Mouse (Mus musculus): Measurements from ENCODE around the gene Ezh1. TPM values are rescaled to one million over a fixed set of nuclear protein-coding genes. Genes with fewer than 3 reads are reported as not detected.
"Not testable (repeated sequence)": the region's sequence is repeated elsewhere in the genome, so short reads cannot be mapped to it uniquely, and the experiment has no call there.

The Ezh1 gene
- total RNA-seq, 2 experiments from 2014 or later, result 55.7 to 62.7 TPM

- peak in 1 of 2 experiments; percentile 50 for DNase-seq (ENCODE audit: low spot score in 2 of 2)
These were observed 55.9 kb downstream of the Ezh1 start, which contains the start of gene Cntnap1 for GRCm38 (mm10) chr11:101170354-101170810. Gene Cntnap1, plus strand, starts transcription at chr11:101170523.

GRCm38 (mm10) chr11:101169301-101170107 is 56.8 kb downstream of the Ezh1 start:
- DNase-seq (ENCODE audit: low spot score in 2 of 2), result no peak

DNA sequence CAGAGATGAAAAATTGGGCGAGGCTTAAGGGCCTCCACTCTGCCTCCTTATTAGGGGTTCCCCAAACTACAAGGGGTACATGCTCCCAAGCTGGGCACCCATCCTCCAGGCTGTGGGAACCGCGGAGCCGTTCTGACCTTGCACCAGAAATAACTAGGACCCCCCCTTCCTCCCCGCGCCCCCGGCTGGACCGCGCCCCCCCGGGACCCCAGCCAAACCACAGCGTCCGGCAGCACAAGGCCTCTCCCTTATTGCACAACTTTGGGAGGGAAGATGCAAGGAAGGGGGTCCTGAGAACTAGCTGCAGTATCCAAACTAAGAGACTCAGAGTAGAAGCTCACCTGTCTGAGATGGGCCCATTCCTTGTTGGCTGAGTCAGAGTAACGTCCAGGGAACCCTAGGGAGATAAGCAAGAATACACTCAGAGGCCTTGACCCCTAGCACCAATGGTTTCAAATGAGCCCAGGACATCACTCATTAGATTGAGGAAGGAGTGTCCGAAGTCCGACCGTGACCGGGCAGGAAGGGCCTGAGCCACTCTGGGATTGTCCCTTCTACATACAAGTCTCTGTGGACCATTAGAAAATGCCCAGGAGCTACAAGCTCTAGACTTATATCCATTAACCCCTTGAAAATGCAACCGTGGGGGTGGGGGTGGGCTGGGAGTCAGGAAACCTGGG is 57.8 kb downstream of the Ezh1 start:
- DNase-seq (ENCODE audit: low spot score in 2 of 2), result no peak

DNA sequence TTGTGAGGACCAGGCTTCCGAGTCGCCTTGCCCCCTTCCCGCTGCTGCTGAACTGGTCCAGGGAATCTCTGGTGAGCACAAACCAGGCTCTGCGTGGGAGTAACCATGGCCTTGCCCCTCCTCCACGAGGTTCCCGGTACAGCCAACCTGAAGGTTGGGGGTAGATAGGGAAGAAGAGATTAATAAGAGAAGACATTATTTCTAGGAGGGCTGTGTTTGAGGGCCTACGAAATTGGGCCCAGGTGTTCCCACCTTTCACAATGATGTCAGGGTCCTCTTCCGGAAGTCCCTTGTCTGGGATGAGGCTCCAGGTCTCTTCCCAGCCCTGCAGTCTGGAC is 58.3 kb downstream of the Ezh1 start:
- no peak for DNase-seq (ENCODE audit: low spot score in 2 of 2)

DNA sequence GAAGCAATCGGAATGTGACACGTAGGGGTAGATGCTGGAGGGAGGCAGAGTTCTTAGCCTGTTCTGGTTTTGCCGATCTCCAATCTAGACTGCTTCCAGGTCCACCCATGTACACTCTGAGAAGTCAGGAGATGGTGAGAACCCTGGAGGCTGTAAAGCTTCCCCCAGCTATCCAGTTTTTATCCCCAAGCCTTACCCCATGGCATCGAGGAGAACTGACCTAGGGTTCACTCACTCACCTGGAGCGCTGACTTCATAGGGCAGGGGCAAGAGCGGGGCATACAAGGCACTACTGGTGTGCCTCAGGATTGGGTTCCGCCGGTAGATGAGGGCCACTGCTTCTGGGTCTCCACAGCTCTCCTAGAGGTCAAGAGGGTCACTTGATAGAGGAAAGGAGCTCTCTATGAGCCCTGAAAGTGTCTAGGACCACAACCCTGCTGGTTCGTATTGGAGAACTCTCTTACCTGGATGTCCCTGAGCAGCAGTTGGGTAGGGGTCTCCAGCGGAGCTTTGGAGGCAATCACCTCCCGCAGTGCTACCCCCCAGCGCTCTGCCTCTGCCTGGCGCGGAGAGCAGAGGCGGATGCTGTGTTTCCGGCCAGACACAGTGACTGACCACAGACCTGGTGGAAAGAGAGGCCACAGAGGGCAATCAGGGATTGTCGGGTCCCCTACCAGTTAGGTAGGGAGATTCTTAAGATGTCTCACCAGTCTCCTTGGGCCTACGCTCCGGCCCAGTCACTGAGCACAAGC is 58.9 kb downstream of the Ezh1 start:
- DNase-seq (ENCODE audit: low spot score in 2 of 2), result no peak

DNA sequence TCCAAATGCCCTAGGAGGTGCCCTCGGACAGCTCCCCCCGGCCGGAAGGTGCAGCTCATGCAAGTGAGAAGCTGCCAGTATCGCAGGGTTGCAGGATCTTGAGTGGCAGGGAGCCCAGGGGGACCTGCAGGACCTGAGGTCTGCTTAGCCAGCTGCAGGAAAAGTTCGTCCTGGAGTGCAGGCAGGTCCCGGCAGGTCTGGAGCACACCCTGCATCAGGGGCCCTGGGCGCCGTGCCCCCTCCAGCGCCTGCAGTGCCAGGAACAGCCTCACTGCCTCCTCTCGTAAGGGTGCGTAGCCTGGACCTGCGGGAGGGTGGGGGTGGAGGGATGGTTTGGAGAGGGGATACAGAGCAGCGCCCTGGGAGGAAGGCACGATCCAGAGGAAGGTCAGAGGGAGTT is 59.9 kb downstream of the Ezh1 start:
- DNase-seq (ENCODE audit: low spot score in 2 of 2), result no peak

GRCm38 (mm10) chr11:101164677-101165580 is 61.3 kb downstream of the Ezh1 start:
- no peak for DNase-seq (ENCODE audit: low spot score in 2 of 2)

GRCm38 (mm10) chr11:101164351-101164665 is 62.0 kb downstream of the Ezh1 start:
- no peak for DNase-seq (ENCODE audit: low spot score in 2 of 2)

DNA sequence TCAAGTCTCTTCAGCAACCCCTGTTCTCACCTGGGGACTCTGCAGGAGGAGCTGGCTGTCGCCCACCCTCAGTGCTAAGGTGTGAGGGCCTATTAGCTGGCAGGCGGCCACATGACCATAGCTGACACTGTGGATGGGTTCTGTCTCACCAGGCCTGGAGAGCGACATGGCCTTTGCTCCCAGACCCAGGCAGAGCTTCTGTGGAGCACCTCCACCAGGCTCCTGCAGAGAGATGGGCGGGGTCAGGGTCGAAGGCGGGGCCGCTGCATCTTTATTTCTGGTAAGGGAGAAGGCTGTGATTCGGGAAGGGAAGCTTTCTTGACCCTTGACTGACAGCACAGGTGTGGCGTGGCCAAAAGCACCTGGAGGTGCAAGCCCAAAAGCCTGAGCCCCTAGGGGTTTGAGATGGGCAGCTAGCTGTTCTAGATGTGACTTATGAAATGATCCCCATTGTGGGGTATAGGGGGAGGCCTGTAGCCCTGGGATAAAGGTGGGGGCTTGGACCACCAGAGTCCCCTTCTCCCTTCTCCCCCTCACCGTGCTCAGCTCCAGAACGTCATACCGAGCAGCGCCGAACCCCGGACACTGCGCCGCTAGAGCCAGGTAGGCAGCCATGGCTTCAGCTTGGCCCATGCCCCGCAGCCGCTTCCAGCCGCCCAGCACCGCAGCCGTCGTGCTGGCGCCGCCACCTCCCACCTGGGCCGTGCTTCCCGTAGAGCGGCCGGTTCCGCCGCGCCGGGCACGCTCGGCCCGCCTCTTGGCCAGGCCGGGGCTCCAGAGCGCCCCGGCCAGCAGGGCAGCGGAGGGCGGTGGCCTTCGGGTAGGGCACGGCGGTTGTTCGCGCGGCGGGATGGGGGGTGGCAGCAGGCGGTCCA is 62.5 kb downstream of the Ezh1 start:
- no peak for DNase-seq (ENCODE audit: low spot score in 2 of 2)

- no peak for DNase-seq (ENCODE audit: low spot score in 2 of 2)
These were observed 63.5 kb downstream of the Ezh1 start for GRCm38 (mm10) chr11:101162772-101163171.

GRCm38 (mm10) chr11:101162301-101162700 is 64.0 kb downstream of the Ezh1 start:
- DNase-seq (ENCODE audit: low spot score in 2 of 2), result no peak

- no peak for DNase-seq (ENCODE audit: low spot score in 2 of 2)
These were observed 64.7 kb downstream of the Ezh1 start for GRCm38 (mm10) chr11:101161551-101161950.

GRCm38 (mm10) chr11:101160981-101161505 is 65.2 kb downstream of the Ezh1 start:
- not testable (repeated sequence) for DNase-seq (ENCODE audit: low spot score in 2 of 2)

DNA sequence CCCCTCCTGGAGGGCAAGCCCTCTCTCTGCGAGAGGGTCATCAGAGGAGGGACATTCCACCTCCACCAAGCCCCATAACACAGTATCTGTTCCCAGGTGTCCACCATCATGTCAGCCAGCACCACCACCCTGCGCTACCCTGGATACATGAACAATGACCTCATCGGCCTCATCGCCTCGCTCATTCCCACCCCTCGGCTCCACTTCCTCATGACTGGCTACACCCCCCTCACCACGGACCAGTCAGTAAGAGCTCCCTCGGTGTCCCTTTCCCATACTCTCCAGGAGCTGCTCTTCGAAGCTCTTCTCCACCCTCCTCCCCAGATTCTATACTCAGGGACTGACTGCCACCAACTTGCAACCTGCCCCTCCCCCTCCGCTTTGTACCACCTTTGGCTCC is 66.1 kb downstream of the Ezh1 start:
- DNase-seq (ENCODE audit: low spot score in 2 of 2), result not testable (repeated sequence)

DNA sequence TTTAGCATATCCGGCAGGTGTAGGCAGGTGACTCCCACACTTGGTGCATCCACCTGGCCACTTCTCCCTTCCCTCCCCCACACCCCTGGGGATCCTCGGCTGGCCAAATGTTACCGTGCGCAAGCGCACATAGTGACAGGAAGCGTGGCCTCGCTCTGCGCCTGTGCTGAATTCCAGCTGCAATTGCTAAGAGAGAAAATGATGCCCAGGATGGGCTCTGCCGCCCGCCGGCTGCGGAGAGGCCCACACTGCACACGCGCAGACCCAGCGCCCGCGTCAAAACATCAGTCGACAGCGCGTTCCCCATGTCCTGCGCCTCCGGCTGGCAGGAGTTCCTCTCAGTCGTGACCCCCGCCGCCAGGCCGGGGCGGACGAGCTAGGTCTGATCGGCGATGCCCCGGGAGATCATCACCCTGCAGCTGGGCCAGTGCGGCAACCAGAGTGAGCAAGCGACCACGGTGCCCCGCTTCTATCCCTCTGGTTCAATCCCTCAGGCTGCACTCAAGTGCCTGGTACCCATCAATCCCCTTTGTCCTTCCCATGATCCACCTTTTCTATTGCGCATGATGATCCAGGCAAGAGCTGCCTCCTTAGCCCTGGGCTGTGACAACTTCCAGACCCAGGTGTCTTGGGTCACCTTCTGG is 70.4 kb downstream of the Ezh1 start, which contains the start of gene Tubg2:
Tubg2 (plus strand) TSS at position 180 of the 644 bp plus-strand sequence.
- DNase-seq (ENCODE audit: low spot score in 2 of 2), result peak; percentile 82 to 87

GRCm38 (mm10) chr11:101155151-101155550 is 71.1 kb downstream of the Ezh1 start:
- DNase-seq (ENCODE audit: low spot score in 2 of 2), result no peak

DNA sequence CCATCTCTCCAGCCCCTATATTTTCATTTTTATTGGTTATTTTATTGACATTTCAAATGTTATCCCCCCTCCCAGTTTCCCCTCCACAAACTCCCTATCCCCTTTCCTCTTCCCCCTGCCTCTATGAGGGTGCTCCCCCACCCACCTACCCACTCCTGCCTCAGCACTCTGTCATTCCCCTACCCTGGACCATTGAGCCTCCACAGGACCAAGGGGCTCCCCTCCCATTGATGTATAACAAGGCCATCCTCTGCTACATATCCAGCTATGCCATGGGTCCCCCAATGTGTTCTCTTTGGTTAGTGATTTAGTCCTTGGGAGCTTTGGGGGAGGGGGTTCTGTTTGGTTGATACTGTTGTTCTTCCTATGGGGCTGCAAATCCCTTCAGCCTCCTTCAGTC is 71.6 kb downstream of the Ezh1 start:
- DNase-seq (ENCODE audit: low spot score in 2 of 2), result no peak

DNA sequence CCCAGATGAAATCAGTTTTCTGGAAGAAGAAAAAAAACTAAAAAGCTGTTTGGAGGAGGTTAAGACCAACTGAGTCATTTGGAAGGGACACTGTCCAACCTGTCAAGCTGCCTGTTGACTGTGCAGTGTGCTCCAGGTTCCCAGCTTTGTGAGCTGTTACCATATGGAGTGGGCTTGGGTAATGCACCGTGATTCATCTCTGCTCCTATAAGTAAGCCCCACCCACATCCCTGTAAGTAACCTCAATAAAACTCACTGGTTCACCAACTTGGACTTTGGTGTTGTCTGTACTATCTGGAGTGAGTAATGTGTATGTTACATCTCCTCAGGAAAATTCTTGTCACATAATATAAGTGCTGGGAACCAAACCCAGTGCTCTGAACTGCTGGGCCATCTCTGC is 73.4 kb downstream of the Ezh1 start:
- DNase-seq (ENCODE audit: low spot score in 2 of 2), result no peak

- no peak for DNase-seq (ENCODE audit: low spot score in 2 of 2)
These were observed 75.2 kb downstream of the Ezh1 start for GRCm38 (mm10) chr11:101151063-101151462.
